Mouse (Mus musculus) inflammation-experienced regulatory T-cells, adult 6 months (primary cell): ENCODE measurements around the gene Dusp9. TPM values are rescaled to one million over a fixed set of nuclear protein-coding genes. Genes with fewer than 3 reads are reported as not detected.
A peak's percentile ranks its signal among the peaks of the same experiment; 100 is the strongest.

Experiments used
- ATAC-seq: one replicate; pipeline ENCODE4 v1.8.0; 2017
- polyA plus RNA-seq, 3 experiments: library from polyadenylated mRNA; unstranded; fragments of 100-300 nt; shearing (Covaris generic); gene quantifications; one replicate each; pipeline ENCODE4 v1.2.1; 2017

The Dusp9 gene
- polyA plus RNA-seq, 3 experiments from 2014 or later: 0.34 TPM; not detected in 2

DNA sequence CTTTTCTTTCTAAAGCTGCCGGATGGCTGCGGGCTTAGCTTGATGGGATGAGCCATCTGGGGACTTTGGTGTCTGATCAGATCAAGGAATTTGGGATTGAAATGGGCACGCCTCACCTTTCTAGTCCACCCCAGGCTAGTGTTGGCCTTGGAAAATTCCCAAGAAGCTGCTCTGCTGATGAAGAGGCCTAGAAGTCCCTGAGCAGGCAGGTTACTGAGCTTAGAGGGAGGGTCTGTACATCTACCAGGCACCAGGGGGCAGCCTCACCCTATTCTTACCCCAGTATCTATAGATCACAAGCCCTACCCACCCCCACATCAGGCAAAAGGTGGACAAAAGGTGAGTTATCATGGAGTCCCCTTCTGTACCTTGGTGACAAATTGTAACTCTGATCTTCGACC lies 32.8 kb downstream of the Dusp9 start:
- ATAC-seq: peak; percentile 78

DNA sequence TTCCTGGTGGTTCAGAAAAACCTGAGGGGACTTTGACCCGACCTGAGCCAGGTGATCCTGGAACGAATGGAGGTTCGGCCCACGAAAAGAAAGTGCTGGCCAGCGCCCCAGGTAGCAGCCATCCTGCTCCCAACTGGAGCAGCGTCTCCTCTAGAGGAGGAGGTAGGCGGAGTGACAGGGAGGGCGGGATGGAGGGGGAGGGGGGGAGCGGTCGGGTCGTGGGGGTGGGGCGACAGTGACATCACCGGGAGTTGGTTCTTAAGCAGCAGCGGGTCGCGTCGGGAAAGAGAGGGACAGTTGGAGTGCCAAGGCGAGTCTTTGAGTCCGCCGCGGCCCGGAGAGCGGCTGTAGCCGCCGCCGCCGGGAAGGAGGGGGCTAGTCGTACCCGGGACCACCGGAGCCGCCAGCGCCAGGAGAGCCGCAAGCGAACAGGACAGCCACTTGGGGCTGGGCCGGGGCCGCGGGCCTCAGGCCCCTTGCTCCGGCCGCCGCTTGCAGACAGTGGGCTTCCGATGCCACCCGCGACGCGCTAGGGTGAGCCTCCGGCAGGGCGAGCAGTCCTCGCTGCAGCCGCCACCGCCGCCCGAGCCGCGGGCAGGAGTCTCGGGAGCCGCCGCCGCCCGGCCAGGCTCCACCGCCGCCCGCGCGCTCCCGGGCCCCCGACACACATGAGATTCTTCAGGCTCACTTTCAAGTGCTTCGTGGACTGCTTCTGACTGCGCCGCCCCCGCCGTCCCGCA lies 33.8 kb downstream of the Dusp9 start, which contains the start of gene Slc6a8:
Gene Slc6a8, plus strand, starts transcription at position 272 of the 740 bp plus-strand sequence.
- ATAC-seq: peak; percentile 29

DNA sequence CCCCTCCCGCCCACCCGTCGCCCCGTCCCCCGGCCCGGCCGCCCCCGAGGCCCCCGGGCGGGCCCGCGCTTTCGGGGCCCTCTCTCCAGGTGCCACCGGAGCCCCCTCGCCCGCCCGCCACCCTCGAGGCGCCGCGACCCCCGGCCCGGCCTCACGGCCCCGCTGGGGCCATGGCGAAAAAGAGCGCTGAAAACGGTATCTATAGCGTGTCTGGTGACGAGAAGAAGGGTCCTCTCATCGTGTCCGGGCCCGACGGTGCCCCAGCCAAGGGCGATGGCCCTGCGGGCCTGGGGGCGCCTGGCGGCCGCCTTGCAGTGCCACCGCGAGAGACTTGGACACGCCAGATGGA lies 34.4 kb downstream of the Dusp9 start:
- ATAC-seq: no peak

GRCm38 (mm10) chrX:73673968-73674661 lies 34.9 kb downstream of the Dusp9 start:
- no peak for ATAC-seq

DNA sequence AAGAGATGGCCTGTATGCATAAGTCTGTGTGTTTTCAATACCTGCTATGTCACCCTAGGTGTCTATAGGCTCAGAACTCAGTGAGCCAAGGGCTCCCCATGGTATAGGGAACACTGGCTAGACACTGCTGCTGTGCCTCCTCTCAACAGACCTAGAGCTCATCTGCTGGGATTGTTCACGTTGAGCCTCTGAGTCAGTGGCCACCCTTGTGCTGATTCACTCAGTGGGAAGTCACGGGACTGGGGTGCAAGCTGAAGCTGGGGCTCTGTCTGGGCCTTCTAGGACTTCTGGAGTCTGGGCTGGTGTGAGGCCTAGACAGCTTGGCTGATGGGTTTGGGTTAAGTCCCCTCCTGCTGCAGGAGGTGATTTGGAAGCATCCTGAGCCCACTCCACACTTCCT lies 36.0 kb downstream of the Dusp9 start:
- no peak for ATAC-seq

GRCm38 (mm10) chrX:73676668-73677067 lies 37.4 kb downstream of the Dusp9 start:
- ATAC-seq: no peak

DNA sequence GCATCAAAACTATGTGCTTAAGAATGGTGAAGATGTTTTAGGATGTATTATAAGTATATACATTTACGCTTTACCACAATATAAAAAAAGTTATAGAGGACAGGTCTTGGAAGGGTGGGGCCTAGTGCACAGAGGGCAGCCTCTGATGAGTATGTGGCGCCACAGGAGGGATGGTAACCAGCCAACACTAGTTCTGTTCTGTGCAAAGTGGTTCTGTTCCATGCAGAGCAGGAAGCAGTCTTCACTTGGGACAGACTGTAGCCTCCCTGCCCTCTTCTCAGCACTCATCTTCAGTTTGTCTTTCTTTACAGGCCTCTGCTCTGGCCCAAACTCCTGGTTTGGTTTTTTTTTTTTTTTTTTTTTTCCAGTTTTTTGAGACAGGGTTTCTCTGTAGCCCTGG lies 44.9 kb downstream of the Dusp9 start:
- no peak for ATAC-seq

DNA sequence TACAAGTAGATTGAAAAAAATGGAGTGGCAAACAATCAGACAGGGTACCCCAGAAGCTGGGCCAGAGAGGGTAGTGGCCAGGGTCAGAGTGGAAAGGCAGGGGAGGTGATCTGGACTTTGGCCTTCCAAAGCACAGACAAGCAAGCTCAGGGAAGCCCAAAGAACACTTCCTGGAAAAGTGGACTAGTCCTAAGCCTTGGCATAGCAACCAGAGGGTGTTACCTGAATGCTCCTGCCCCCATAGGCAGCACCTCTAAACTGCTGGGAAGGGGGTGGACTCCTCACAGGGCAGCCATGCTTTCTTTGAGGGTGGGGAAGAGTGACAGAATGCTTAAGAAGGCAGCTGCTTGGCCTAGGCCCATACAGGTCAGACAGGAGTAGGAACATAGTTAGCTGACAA lies 45.8 kb downstream of the Dusp9 start:
- no peak for ATAC-seq

- no peak for ATAC-seq
These were observed 46.4 kb downstream of the Dusp9 start for GRCm38 (mm10) chrX:73685629-73686028.

DNA sequence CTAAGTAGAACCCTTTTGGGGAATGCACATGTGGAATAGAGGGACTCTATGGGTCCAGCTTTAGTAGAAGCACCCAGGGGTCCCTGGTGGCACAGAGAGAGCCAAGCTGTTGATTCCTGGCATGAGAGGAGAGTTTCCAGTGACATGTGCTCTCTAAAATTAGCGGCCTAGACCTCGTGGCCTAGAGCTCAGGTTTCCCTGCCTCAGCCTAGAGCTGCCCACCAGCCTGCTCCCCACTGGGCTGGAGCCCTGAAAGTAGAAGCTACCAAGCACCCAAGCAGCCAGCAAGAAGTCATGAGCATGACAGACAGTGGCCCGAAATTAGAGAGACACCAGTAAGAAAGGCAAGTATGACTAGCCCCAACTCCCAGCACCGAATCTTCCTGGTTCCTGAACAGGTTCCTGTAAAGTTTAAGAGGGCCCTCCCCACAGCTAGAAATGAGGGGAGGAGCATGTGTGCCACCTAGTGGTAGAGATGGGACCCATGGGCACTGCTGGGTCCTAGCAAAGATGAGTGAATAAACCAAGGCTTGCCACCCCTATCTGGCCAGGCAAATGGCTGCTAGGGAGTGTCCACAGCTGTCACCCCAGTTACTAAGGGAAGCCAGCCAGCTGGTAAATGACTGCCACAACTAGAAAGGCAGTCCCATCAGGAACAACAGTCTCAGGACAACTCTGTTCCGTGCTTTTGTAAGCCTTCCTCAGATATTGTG lies 51.9 kb downstream of the Dusp9 start:
- peak; percentile 58 for ATAC-seq

Other genes with a start within 250 kb of the Dusp9 start
- not detected for gene Gm18336, start 240.7 kb upstream of the Dusp9 start, polyA plus RNA-seq
- under 1 TPM in 1 of 3 experiments, not detected in 2; 0.21 TPM for gene Zfp92, start 228.3 kb upstream of the Dusp9 start, polyA plus RNA-seq
- not detected for gene Trex2, start 204.1 kb upstream of the Dusp9 start, polyA plus RNA-seq
- gene Haus7, start 180.4 kb upstream of the Dusp9 start, polyA plus RNA-seq: 10 to 100 TPM; 28.7 to 40.7 (median 32.3) TPM
- 1 to 10 TPM in 1 of 3 experiments, not detected in 2; 1.1 TPM for gene Bgn, start 155.8 kb upstream of the Dusp9 start, polyA plus RNA-seq
- gene Atp2b3, start 136.3 kb upstream of the Dusp9 start, polyA plus RNA-seq: not detected
- 1 to 10 TPM in 2 of 3 experiments, under 1 TPM in 1; 0.48 to 4.1 (median 2.3) TPM for gene Pnck, start 20.7 kb downstream of the Dusp9 start, polyA plus RNA-seq
- 1 to 10 TPM in 1 of 3 experiments, under 1 TPM in 2; 0.82 to 1.2 (median 0.86) TPM for gene Slc6a8, start 33.7 kb downstream of the Dusp9 start, polyA plus RNA-seq
- gene Bcap31, start 76.8 kb downstream of the Dusp9 start, polyA plus RNA-seq: 100 to 1,000 TPM; 275 to 325 (median 313) TPM
- 10 to 100 TPM; 22.9 to 35.1 (median 34.0) TPM for gene Abcd1, start 77.2 kb downstream of the Dusp9 start, polyA plus RNA-seq
- not detected for gene Plxnb3, start 117.7 kb downstream of the Dusp9 start, polyA plus RNA-seq
- 1 to 10 TPM in 1 of 3 experiments, under 1 TPM in 2; 0.35 to 1.1 (median 0.59) TPM for gene Srpk3, start 135.0 kb downstream of the Dusp9 start, polyA plus RNA-seq
- 100 to 1,000 TPM; 135 to 184 (median 143) TPM for gene Idh3g, start 147.5 kb downstream of the Dusp9 start, polyA plus RNA-seq
- 100 to 1,000 TPM; 206 to 265 (median 243) TPM for gene Ssr4, start 147.6 kb downstream of the Dusp9 start, polyA plus RNA-seq
- under 1 TPM; 0.15 to 0.24 (median 0.15) TPM for gene Pdzd4, start 185.6 kb downstream of the Dusp9 start, polyA plus RNA-seq